Mouse (Mus musculus) heart, postnatal 0 days (tissue): ENCODE results near the gene Nebl.

Experiments used
- CTCF ChIP-seq: IDR thresholded peaks from 2 replicates; pipeline ENCODE4 v1.5.1; 2016; ENCODE audit warnings: antibody characterized with exemption, control low read depth, low read depth
- EP300 ChIP-seq: IDR thresholded peaks from 2 replicates; pipeline ENCODE4 v1.6.1; 2016; ENCODE audit warnings: antibody characterized with exemption, low read depth

DNA sequence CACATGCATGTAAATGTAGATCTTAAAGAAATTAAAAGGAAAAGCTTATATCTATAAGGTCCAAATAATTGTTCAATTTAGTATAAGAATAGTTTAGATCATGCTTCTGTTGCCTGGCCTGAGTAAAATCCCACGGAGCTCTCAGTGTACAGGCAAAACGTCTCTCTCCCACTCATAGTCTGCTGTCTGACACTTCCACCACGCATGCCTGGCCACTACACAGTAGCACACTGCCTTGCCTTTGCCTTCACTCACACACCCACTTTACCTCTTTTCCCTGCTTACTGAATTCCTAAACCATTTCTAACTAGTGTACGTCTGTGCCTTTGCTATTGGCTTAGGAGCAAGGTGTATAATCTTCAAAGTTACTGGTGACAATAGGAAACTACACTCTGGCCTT is 302.2 kb downstream of the Nebl start:
- no peak for TF ChIP-seq CTCF
- no peak for TF ChIP-seq EP300
